Mouse (Mus musculus) ovary, postnatal 14 days (tissue): ENCODE measurements around the gene Aplp1.

Experiments used
- DNase-seq: peaks from one replicate; pipeline ENCODE4 v3.0.0; 2022; ENCODE audit warnings: low spot score

Aplp1 gene

GRCm38 (mm10) chr7:30411023-30411422 lies 34.3 kb downstream of the Aplp1 start:
- no peak for DNase-seq

- no peak for DNase-seq
Measured at GRCm38 (mm10) chr7:30409789-30410188, 35.5 kb downstream of the Aplp1 start.

- no peak for DNase-seq
Measured at GRCm38 (mm10) chr7:30408639-30409038, 36.7 kb downstream of the Aplp1 start.

GRCm38 (mm10) chr7:30402343-30402742 lies 43.0 kb downstream of the Aplp1 start:
- DNase-seq: no peak

- DNase-seq: no peak
Measured at GRCm38 (mm10) chr7:30399671-30400070, 45.7 kb downstream of the Aplp1 start.

- DNase-seq: no peak
Measured at GRCm38 (mm10) chr7:30394871-30395270, 50.5 kb downstream of the Aplp1 start.

- DNase-seq: no peak
Measured at GRCm38 (mm10) chr7:30394379-30394778, 51.0 kb downstream of the Aplp1 start.

GRCm38 (mm10) chr7:30393631-30394030 lies 51.7 kb downstream of the Aplp1 start:
- DNase-seq: no peak

GRCm38 (mm10) chr7:30392746-30393520 lies 52.4 kb downstream of the Aplp1 start:
- DNase-seq: no peak
